Comparison of ENCODE assay signal across 18 mouse cellular contexts in genomic region chr1:66108051-66108450, GRCm38 (mm10).
DNase-seq lines count a peak whose midpoint lies in the region; ATAC-seq and TF ChIP-seq lines count a peak whose summit lies in the region.
"Had no signal": no experiment of that assay in that cellular context is flagged by ENCODE, and none has a peak within 500 bp of the region (broad histone marks: within the 10 kb centered on the region; RNA-seq: fewer than 3 reads in every experiment).

No protein-coding gene starts in this region.

- H3K4me1 ChIP-seq in forebrain, embryonic 13.5 days: no peaks in the 10 kb centered on the region; the same call in 1 of the 2 replicates
- H3K4me1 ChIP-seq in forebrain, embryonic 10.5 days: no peaks in the 10 kb centered on the region
- H3K4me1 ChIP-seq in lung, adult 2 months (ENCODE audit: control insufficient read depth, insufficient read depth, low read length): no peaks in the 10 kb centered on the region
- H3K4me1 ChIP-seq: heart, embryonic 10.5 days; neural tube, embryonic 15.5 days had no signal

- 0 out of 2 replicates have a peak, but pooled peaks have one; percentile 50 for ATAC-seq in forebrain, embryonic 13.5 days
- ATAC-seq: forebrain, postnatal 0 days had no signal

- intact Hi-C loops in gastrocnemius, adult 2 months (cut with DNase I): loop anchor here (10.0 kb wide), 1 partner anchor 547 kb away; no protein-coding TSS in a partner anchor

- TF ChIP-seq POLR2A in lung, adult 2 months (IDR thresholded peaks at IDR 0.05; ENCODE audit: borderline replicate concordance, extremely low read depth, low read depth, low read length): no peak

- H3K9me3 ChIP-seq in forebrain, embryonic 13.5 days (replicated peaks): no peaks in the 10 kb centered on the region
- no peaks in the 10 kb centered on the region for H3K9me3 ChIP-seq in forebrain, embryonic 10.5 days
- H3K9me3 ChIP-seq: G1E; heart, embryonic 10.5 days; neural tube, embryonic 15.5 days had no signal

- no peak for DNase-seq in forebrain, embryonic 10.5 days (ENCODE audit: extremely low spot score, low spot score)
- DNase-seq in lung, postnatal 10 days: peak; percentile 2
- DNase-seq in lung, adult 2 months: no peak
- DNase-seq in adipocyte (ENCODE audit: low spot score): peak; percentile 14
- DNase-seq in adrenal gland, postnatal 36 days: peak; percentile 76 to 79
- DNase-seq in gastrocnemius, adult 2 months: no peak
- DNase-seq in yolk sac, embryonic 10.5 days (ENCODE audit: low spot score): no peak
- DNase-seq: forebrain, postnatal 0 days; gastrocnemius, postnatal 36 days; heart, postnatal 36 days; kidney, adult 9 months; lung, postnatal 36 days had no signal

- no peak overlapping the region for H3K9ac ChIP-seq in forebrain, embryonic 13.5 days
- H3K9ac ChIP-seq: forebrain, postnatal 0 days; liver, embryonic 14.5 days; neural tube, embryonic 15.5 days had no signal

- no peak overlapping the region for H3K4me3 ChIP-seq in forebrain, embryonic 13.5 days
- H3K4me3 ChIP-seq in forebrain, embryonic 10.5 days: no peak overlapping the region
- H3K4me3 ChIP-seq in lung, adult 2 months (replicated peaks; ENCODE audit: extremely low read depth, low read depth, low read length): no peak overlapping the region
- H3K4me3 ChIP-seq in gastrocnemius, adult 2 months: no peak overlapping the region
- H3K4me3 ChIP-seq: heart, embryonic 10.5 days; neural tube, embryonic 15.5 days had no signal

- H3K27me3 ChIP-seq in forebrain, embryonic 13.5 days: no peaks in the 10 kb centered on the region
- no peaks in the 10 kb centered on the region for H3K27me3 ChIP-seq in forebrain, embryonic 10.5 days (ENCODE audit: poor library complexity, severe bottlenecking)
- H3K27me3 ChIP-seq: neural tube, embryonic 15.5 days had no signal

- 85% methylated on average over 3 of the region's 3 CpGs for WGBS in forebrain, embryonic 13.5 days
- WGBS in forebrain, embryonic 10.5 days: 71% methylated on average over 3 of the region's 3 CpGs
- 77% methylated on average over 3 of the region's 3 CpGs for WGBS in lung, adult 2 months

- TF ChIP-seq CTCF in lung, adult 2 months (IDR thresholded peaks at IDR 0.05; ENCODE audit: insufficient read depth, low read length): no peak
- TF ChIP-seq CTCF in gastrocnemius, adult 2 months (IDR thresholded peaks at IDR 0.05): no peak

- H3K27ac ChIP-seq in forebrain, embryonic 13.5 days: no peak overlapping the region
- no peak overlapping the region for H3K27ac ChIP-seq in forebrain, embryonic 10.5 days
- H3K27ac ChIP-seq in gastrocnemius, adult 2 months: no peak overlapping the region
- H3K27ac ChIP-seq: heart, embryonic 10.5 days; liver, embryonic 14.5 days; neural tube, embryonic 15.5 days had no signal

- H3K4me2 ChIP-seq in forebrain, embryonic 13.5 days: no peak overlapping the region
- H3K4me2 ChIP-seq: midbrain, embryonic 11.5 days; neural tube, embryonic 15.5 days had no signal

- no peaks in the 10 kb centered on the region for H3K36me3 ChIP-seq in forebrain, embryonic 13.5 days (ENCODE audit: poor library complexity, severe bottlenecking)
- H3K36me3 ChIP-seq in forebrain, embryonic 10.5 days (replicated peaks): no peaks in the 10 kb centered on the region
- H3K36me3 ChIP-seq: G1E; heart, embryonic 10.5 days; neural tube, embryonic 15.5 days had no signal

Comparison
In these comparisons a context has a peak if more than half of its experiments do, and no peak if none do; other contexts are left out.
1. DNase-seq: peak in lung, postnatal 10 days (single experiment), adipocyte (single experiment) and adrenal gland, postnatal 36 days (2 of 2); none in forebrain, embryonic 10.5 days (single experiment), lung, adult 2 months (single experiment), gastrocnemius, adult 2 months (single experiment) and yolk sac, embryonic 10.5 days (single experiment).